Mouse (Mus musculus) regulatory T cell (primary cell): ENCODE results near the gene Repin1.

Experiments used
- in situ Hi-C: fragments of 300-600 bp; cut with MboI, MseI; formaldehyde crosslinking; loops from one replicate; pipeline ENCODE4 v1.15.1; 2025; ENCODE audit warnings: high pct_unique_total_duplicates

The Repin1 gene

DNA sequence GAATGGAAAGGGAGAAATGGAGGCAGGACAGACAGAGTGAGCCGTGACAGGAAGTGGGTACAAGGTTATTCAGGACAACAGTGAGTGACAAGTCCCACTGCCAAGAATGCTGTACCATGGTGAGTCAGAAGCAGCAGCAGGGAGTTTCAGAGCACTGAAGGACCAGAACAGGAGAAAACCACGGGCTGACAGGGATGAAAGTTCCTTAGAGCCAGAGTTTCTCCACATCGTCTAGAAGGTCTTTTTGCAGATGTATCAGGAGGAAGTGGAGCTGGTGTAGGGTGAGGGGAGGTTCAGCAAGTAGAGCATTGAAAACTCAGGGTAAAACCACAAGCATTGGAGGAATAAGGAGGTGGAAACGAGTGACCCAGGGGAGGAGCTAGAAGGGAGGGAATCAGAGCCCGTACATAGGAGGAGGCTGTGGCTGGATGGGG lies 14.5 kb upstream of the Repin1 start:
- in situ Hi-C loops: no loop called here

DNA sequence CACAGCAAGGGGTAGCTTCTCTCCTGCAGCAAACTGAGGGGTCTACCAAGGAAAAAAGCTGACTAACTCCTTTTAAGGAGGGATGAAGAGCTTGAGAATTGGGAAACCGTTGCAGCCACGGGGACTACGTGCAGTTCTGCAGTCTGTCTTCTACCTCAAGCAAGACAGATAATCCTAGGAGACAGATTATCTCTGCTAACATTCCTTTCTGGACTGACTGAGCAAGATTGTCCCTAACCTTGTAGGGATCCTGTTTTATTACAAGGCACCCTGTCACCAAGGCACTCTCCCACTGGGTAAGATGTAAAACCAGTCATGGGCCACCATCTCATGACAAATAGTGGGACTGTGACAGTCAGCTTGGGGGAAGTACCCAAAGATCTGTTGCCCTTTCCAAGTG lies 12.4 kb upstream of the Repin1 start:
- in situ Hi-C loops: no loop called here

- in situ Hi-C loops: no loop called here
Observed at GRCm38 (mm10) chr6:48582037-48582436, 11.6 kb upstream of the Repin1 start.

DNA sequence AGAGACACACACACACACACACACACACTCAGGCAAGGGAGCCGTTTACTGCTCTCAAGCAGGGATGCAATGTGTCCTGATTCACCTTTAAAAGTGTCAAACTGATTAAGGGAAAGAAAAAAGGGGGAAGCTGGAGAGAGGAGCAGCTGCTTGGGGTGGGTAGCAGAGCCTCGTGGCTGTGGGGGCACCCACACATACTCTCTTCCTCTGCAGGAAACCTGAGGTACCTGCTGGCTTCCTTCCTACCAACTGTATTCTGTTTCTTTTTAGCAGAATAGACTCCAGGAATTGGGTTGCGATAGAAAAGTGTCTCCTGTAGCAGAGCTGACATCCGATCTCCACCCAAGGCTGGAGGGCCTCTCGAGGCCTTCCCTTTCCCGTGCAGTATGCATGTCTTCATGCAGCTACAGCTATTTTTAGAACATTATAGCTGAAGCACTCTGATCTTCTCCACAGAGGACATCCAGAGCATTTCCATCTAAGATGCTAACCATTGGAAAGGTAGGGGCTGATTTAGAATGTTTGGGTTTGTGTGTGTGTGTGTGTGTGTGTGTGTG lies 4.4 kb upstream of the Repin1 start, which contains the start of gene Gm45021:
Gm45021 (plus strand) TSS at position 417 of the 557 bp plus-strand sequence.
- in situ Hi-C loops: loop anchor here (5.0 kb wide), 1 partner anchor 43 kb away; no protein-coding TSS in a partner anchor

GRCm38 (mm10) chr6:48591221-48591845 lies 2.4 kb upstream of the Repin1 start:
- in situ Hi-C loops: no loop called here

DNA sequence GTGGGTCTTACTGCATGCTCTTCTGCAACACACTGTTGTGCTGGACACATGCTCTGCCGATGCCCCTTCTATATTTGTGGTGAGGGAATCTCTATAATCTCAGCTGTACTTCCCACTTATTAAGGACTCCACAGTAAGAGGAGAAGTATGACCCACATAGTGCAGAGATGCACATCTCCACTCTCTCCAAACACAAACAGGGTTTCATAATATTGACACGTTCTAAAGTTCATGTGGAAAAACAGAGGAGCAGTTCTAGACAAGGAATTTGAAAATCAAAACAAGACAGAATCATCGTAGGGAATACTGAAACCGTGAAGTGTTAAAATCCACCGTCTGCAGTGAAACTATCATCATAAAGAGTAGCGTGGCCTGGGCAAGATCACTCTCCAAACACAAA lies 1.8 kb upstream of the Repin1 start:
- in situ Hi-C loops: no loop called here

- in situ Hi-C loops: no loop called here
Observed at GRCm38 (mm10) chr6:48594043-48594738, 508 bp downstream of the Repin1 start.

DNA sequence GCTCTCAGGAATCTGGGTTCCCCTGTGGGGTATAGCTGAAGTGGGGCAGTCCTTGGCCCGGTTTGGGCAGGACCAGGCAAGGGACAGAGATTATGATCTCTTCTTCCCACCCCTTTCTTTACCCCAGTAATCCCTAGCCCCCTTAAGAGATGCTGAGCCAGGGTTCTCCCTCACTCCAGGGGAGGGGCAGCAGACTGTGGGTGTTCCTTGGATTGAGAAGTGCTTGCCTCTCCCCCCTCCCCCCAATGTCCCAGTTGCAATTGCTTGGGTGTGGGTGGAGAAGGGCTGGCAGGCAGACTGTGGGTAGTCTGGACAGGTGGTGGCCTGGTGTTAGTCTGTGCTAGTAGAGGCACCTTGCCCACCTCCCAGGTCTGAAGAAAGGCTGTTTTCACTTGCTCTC lies 1.6 kb downstream of the Repin1 start:
- in situ Hi-C loops: no loop called here

DNA sequence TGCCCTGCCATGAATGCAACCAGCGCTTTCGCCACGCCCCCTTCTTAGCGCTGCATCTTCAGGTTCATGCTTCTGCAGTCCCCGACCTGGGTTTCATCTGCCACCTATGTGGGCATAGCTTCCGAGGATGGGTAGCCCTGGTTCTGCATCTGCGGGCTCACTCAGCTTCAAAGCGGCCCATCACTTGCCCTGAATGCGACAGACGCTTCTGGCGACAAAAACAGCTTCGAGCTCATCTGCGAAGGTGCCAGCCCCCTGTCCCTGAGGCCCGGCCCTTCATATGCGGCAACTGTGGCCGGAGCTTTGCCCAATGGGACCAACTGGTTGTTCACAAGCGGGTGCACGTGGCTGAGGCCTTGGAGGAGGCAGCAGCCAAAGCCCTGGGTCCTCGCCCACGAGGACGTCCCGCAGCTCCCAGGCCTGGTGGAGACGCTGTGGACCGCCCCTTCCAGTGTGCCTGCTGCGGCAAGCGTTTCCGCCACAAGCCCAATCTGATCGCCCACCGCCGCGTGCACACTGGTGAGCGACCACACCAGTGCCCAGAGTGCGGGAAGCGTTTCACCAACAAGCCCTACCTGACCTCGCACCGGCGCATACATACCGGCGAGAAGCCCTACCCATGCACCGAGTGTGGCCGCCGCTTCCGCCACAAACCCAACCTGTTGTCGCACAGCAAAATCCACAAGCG lies 3.0 kb downstream of the Repin1 start:
- in situ Hi-C loops: no loop called here

- in situ Hi-C loops: no loop called here
Observed at GRCm38 (mm10) chr6:48597233-48597625, 3.5 kb downstream of the Repin1 start.

GRCm38 (mm10) chr6:48600594-48600993 lies 6.9 kb downstream of the Repin1 start:
- in situ Hi-C loops: no loop called here

DNA sequence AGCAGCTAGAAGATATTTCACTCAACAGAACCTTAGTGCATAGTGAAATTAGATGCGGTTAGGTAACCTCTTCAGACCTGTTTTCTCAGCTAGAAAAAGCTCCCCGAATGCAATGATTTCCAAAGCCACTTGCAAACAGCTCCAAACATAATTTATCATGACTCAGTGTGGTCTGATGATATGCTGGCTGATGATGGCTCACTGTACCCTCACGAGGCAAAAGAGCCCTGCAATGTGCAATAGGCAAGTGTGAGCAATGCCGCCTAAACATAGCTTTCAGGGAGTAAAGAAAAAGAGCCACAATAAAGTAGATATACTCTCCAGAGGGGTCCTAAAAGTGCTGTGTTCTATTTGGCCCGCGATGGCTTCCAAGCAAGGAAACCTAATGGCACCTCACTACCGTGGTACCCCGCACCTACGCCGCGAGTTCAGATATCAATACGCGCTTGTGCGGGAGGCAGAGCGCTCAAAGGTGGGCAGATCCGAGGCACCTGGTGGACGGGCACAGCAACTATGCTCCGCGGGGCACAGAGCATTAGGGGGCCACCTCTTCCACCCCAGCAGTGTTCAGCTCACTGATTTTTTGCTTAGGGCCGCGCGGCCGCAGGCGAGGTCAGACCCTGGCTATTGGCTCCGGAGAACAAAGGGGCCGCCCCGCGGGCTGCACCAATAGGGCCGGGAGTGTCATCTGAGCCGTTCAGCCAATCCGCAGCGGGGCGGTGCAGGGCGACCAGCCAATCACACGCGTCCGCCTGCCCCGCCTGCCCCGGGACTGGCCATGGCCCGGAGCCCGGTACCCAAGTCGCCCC lies 7.8 kb downstream of the Repin1 start, which contains the start of gene Zfp775:
Zfp775 (plus strand) TSS at position 793 of the 809 bp plus-strand sequence.
- in situ Hi-C loops: no loop called here

DNA sequence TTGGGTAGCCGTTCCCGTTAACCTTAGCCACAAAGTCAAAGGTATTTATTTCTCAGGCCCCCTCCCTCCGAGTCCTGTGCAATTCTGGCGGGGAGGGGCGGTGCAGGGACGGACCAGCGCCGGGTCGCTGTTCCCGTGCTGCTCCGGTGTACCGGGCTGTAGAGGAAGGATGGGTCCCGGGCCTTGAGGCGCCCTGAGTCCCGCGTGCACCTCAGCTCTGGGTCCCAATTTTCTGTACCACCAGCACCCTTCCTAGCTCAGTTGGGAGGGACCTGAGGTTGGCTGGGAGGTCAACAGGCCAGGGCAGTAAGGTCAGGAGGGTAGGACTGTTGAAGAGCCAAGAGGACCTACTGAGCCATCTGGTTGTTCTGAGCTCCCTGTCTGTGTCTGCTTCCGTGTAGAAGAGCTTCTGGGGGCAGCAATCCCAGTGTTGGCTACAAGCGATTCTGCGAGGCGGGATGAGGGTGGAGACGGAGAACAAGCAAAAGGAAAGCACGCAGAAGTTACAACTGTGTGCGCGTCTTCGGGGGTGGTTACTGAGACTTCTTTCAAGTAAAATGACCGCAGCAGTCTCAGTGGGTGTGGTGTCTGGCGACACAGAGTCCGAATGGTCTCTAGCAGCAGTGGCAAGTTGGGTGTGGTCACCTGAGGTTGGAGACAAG lies 8.5 kb downstream of the Repin1 start:
- in situ Hi-C loops: no loop called here

DNA sequence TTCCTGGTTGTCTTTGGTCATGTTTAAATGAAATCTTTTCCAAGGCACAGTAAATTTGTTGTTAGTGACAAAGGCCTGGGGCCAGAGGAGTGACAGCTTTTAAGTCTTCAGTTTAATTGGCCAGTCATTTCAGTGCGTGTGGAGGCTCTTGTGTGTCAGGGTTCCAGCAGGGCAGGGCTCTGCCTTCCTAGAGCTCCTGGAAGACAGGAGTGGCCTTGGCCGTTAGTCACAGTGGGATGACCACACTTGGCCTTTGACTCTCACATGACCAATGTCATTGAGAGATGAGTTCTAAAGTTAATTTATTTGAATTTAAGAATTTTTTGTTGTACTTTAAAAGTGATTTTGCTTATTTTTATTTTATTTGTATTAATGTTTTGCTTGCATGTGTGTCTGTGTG lies 14.4 kb downstream of the Repin1 start:
- in situ Hi-C loops: no loop called here

GRCm38 (mm10) chr6:48609512-48609911 lies 15.8 kb downstream of the Repin1 start:
- in situ Hi-C loops: no loop called here

DNA sequence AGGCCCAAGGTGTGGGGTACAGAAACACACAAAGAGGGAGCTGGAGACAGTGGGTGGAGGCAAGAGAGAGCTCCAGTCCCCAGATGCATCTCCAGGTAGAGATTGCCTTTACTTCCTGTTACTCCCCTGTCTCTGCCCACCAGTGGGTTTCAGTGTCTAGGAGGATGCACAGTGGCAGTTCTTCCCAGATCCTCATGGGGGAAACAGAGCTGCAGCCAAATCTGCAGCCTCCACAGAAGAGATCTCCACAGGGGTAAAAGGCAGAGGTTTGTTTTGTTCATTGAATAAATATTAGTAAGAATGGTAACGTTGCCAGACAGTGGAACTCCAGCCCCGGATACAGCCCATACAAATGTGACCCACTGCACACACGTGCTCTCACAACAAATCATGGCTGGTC lies 17.0 kb downstream of the Repin1 start:
- in situ Hi-C loops: no loop called here

DNA sequence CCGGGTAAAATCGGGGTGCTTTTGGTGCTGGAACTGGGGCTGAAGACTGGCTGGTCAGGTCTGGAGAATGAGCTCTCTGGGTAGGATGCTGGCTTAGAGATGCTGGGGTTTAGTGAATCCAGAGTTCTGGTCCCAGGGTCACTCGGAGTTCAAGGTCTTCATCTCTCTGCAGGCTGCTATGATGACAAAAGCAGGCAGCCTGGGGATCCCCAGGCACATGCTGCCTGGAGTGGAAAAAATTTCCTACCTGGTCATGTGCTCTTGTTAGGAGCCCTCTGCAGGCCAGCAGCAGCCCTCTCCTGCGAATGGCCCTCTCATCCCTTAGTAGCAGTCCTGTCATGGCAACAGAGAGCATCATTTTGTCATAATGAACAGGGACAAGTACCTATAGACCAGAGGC lies 19.8 kb downstream of the Repin1 start:
- in situ Hi-C loops: no loop called here

DNA sequence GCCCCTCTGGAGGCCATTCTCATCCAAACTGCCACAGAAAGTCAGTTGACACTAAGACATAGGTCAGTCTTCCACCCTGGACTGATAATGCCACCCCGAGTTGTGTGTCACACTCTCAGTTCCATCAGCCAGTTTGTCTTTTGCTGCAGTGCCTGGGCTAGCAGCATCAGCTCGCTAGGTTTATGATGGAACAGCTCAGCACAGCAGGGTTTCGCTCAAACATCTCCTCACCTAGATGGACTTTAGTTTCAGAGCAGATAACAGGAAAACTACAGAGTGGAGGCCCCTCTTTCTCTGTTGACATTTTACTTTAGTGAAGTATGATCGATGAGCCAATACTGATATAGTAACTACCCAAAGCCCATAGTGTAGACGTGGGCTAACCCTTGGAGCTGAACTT lies 21.1 kb downstream of the Repin1 start:
- in situ Hi-C loops: no loop called here

DNA sequence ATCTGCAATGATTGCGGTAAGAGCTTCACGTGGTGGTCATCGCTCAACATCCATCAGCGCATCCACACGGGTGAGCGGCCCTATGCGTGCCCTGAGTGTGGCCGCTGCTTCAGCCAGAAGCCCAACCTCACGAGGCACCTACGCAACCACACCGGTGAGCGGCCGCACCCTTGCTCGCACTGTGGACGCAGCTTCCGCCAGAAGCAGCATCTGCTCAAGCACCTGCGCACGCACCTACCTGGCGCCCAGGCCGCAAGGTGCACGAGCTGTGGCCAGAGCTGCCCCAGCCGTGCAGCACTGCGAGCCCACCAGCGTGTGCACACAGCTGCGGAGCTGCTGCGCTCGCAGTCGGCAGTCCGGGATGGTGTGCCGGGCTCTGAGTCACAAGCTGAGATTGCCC lies 26.3 kb downstream of the Repin1 start:
- in situ Hi-C loops: loop anchor here (10.0 kb wide), 1 partner anchor 315 kb away; no protein-coding TSS in a partner anchor

DNA sequence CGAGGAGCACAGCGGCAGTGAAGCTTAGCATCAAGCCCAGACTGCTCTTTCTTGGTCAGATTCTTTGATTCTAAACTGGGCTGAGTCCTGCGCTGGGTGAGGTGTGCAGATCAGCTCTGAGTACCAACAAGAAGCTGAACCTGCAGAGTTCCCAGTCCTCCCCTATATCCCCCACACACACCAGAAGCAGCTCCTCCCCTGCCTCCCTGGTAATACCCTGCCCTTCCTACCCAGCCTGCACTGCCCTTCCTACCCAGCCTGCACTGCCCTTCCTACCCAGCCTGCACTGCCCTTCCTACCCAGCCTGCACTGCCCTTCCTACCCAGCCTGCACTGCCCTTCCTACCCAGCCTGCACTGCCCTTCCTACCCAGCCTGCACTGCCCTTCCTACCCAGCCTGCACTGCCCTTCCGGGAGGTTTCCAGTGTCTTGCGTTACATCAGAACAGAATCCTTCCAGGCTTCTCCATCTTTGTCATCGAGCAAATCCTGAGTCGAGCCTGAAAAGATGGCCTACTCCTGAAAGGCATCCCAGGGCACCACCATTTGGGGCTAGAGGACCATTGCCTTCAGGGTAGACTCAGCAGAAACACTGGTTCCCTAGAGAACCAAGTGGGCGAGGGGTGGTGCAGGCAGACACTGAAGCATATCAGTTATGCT lies 28.6 kb downstream of the Repin1 start:
- in situ Hi-C loops: loop anchor here (10.0 kb wide), 1 partner anchor 312 kb away; no protein-coding TSS in a partner anchor
